Mouse (Mus musculus): ENCODE results near the gene Srrm2. TPM values are rescaled to one million over a fixed set of nuclear protein-coding genes. Genes with fewer than 3 reads are reported as not detected.

The Srrm2 gene
- polyA plus RNA-seq, 1 experiment from 2014 or later = 172 TPM

DNA sequence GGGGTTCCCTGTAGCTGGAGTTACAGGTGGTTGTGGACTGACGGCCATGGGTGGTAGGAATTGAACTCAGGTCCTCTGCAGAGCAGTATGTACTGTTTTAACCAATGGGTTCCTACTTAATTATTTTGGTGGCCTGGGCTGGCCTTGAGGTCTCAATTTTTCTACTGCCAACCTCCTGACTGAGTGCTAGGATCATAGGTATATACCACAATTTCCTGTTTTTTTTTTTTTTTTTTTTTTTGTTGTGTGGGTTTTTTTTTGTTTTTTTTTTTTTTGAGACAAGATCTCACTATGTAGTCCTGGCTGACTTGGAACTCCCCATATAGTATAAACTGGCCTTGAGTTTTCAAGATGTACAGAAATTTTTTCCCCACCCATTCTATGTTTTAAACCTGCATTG lies 40.9 kb downstream of the Srrm2 start:
- peaks cover 18% of the 10 kb centered on the region; the same call in 1 of the 2 replicates for H3K27me3 ChIP-seq (ENCODE audit: control insufficient read depth, insufficient read depth, low read depth, low read length)

DNA sequence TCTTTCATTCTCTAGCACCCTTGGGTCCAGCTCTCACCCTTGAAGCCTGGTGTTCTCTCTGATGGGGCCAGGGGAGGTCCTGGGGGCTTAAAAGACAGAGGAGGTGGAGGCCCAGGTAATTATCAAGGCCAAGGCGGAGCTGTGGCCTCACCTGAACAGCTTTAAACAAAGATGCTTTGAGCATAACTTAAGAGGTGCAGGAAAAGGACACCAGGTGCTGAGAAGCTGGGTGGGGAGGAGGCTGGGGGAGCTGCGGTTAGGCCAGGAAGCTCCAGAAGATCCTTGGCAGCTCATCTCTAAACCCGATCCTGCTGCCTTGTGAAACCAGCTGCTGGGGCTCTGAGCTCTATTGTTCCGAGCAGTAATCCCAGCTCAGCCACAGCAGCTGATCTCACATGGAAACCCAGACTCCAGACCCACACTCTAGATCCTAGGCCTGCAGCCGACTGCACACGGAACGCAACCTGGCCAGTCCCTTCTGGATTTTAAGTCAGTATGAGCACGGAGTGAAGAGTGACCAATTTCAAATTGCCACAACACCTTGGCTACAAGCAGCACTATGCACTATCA lies 45.8 kb downstream of the Srrm2 start, which contains the start of gene Prss33:
Gene Prss33, minus strand, starts transcription at position 51 of the 570 bp plus-strand sequence.
- 57% methylated on average over 8 of the region's 8 CpGs for WGBS (ENCODE audit: insufficient replicate concordance)
- ATAC-seq (ENCODE audit: low read depth) = no peak
- peaks cover 13% of the 10 kb centered on the region; the same call in 1 of the 2 replicates for H3K27me3 ChIP-seq (ENCODE audit: control insufficient read depth, insufficient read depth, low read depth, low read length)
- no peak within 1 kb of the TSS for H3K9ac ChIP-seq (ENCODE audit: low read depth, low read length)
- H3K4me2 ChIP-seq (ENCODE audit: low read depth, low read length) = no peak within 1 kb of the TSS
- H3K36me3 ChIP-seq (ENCODE audit: control insufficient read depth, insufficient read depth) = no peaks in the 10 kb centered on the region
- no peak within 1 kb of the TSS for H3K27ac ChIP-seq (ENCODE audit: low read length)
- H3K4me1 ChIP-seq (ENCODE audit: control insufficient read depth, low read depth, low read length) = no peaks in the 10 kb centered on the region
- H3K4me3 ChIP-seq (ENCODE audit: low read depth, low read length) = no peak within 1 kb of the TSS
- H3K9me3 ChIP-seq (replicated peaks; ENCODE audit: control insufficient read depth, low read length) = no peaks in the 10 kb centered on the region

More for the DNA sequence above, 40.9 kb downstream of the Srrm2 start:
- ATAC-seq (ENCODE audit: low read depth) = no peak
- Histone ChIP-seq H3K36me3 (ENCODE audit: control insufficient read depth, insufficient read depth) (peaks cover 6% of the 10 kb centered on the region), H3K9ac (ENCODE audit: low read depth, low read length) (no peak overlapping the region), H3K4me1 (ENCODE audit: control insufficient read depth, low read depth, low read length) (peaks cover 17% of the 10 kb centered on the region), H3K4me2 (ENCODE audit: low read depth, low read length) (no peak overlapping the region), H3K4me3 (ENCODE audit: low read depth, low read length) (no peak overlapping the region), H3K27ac (ENCODE audit: low read length) (no peak overlapping the region), H3K9me3 (replicated peaks; ENCODE audit: control insufficient read depth, low read length) (peaks cover 3% of the 10 kb centered on the region; the same call in 1 of the 2 replicates)
- WGBS (ENCODE audit: insufficient replicate concordance) = 74% methylated on average over 1 of the region's 1 CpGs

DNA sequence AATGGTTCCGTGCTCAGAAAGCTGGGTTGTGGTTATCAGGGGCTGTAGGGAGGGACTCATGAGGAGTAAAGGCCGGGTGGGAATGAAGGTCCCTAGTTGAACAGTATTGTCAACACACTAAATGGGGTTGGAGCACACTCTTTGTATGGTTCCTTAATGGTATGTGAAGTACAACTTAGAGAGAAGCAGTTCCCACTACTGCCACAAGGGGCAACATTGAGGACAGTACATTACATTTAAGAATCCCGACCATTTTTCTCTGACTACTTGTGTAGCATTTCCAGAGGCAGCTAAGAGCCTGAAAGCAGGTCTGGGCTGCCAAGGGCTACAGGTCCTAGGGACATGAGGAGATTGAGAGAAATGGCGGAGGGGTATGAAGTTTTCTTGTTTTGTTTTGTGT lies 50.8 kb downstream of the Srrm2 start:
- no peak for ATAC-seq (ENCODE audit: low read depth)
- Histone ChIP-seq H3K9me3 (replicated peaks; ENCODE audit: control insufficient read depth, low read length) (no peaks in the 10 kb centered on the region), H3K4me2 (ENCODE audit: low read depth, low read length) (no peak overlapping the region), H3K27me3 (ENCODE audit: control insufficient read depth, insufficient read depth, low read depth, low read length) (no peaks in the 10 kb centered on the region), H3K4me3 (ENCODE audit: low read depth, low read length) (no peak overlapping the region), H3K4me1 (ENCODE audit: control insufficient read depth, low read depth, low read length) (no peaks in the 10 kb centered on the region; the same call in 1 of the 2 replicates), H3K9ac (ENCODE audit: low read depth, low read length) (no peak overlapping the region), H3K36me3 (ENCODE audit: control insufficient read depth, insufficient read depth) (no peaks in the 10 kb centered on the region), H3K27ac (ENCODE audit: low read length) (no peak overlapping the region)
- 23% methylated on average over 4 of the region's 4 CpGs for WGBS (ENCODE audit: insufficient replicate concordance)

DNA sequence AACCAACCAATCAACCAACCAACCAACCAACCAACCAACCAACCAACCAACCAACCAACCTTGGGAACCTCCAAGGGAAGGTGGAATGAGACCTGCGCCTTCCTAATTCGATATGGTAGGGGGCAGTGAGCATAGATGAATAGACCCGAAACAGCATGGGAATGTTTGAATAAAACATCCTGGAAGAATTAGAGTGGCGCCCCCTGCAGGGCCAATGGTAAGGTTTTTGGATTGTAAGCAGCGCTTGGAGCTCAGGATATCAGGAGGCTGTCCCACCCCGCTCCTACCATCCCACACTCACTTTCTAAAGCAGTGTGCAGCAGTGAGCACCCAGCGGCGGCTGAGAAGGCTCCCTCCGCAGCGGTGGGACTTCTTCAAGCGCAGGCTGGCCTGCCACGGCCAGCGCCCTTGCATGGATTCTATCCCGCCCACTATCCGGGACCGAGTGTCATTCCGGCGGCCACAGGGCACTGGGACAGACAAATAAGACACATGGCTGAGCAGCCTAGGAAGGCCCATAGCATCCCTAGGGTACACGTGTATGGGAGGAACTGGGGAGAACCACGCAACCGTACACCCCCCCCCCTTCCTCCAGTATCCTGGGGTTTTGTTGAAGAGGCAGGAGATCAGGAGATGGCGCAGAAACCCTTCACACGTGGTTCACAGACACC lies 52.9 kb downstream of the Srrm2 start:
- Histone ChIP-seq H3K9ac (ENCODE audit: low read depth, low read length) (no peak overlapping the region), H3K4me2 (ENCODE audit: low read depth, low read length) (peak overlapping the region; percentile 41; the same call in 1 of the 2 replicates), H3K4me3 (ENCODE audit: low read depth, low read length) (no peak overlapping the region), H3K27ac (ENCODE audit: low read length) (no peak overlapping the region), H3K4me1 (ENCODE audit: control insufficient read depth, low read depth, low read length) (no peaks in the 10 kb centered on the region; the same call in 1 of the 2 replicates), H3K27me3 (ENCODE audit: control insufficient read depth, insufficient read depth, low read depth, low read length) (no peaks in the 10 kb centered on the region), H3K36me3 (ENCODE audit: control insufficient read depth, insufficient read depth) (no peaks in the 10 kb centered on the region), H3K9me3 (replicated peaks; ENCODE audit: control insufficient read depth, low read length) (no peaks in the 10 kb centered on the region)
- no peak for ATAC-seq (ENCODE audit: low read depth)
- 50% methylated on average over 23 of the region's 23 CpGs for WGBS (ENCODE audit: insufficient replicate concordance)

DNA sequence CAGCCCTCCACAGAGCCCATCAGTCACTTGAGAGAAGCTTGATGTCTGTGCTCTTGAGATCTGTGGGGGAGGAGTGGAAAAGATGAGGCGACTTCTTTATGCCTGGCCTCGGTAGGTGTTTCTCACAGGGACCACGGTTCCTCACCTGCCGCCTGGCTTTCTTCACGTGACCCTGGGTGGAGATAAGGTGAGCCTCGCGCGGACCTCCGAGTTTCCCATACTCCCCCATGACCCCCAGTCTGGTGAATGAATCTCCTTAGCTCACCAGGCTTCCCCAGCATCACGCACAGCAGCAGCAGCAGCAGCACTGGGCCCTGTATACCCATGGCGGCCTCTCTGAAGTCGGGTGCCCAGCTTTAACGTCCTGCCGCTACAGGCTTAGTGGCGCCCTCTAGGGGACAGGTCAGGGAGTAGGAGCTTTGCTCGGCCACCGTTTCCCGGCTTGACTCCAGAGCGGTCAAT lies 53.5 kb downstream of the Srrm2 start, which contains the start of the genes Prss32 and Prss41:
Gene Prss32, plus strand, starts transcription at position 44 of the 462 bp plus-strand sequence.
Gene Prss41, minus strand, starts transcription at position 361 of the 462 bp plus-strand sequence.
- H3K9me3 ChIP-seq (replicated peaks; ENCODE audit: control insufficient read depth, low read length) = no peaks in the 10 kb centered on the region
- no peaks in the 10 kb centered on the region for H3K36me3 ChIP-seq (ENCODE audit: control insufficient read depth, insufficient read depth)
- no peak within 1 kb of the TSS for H3K27ac ChIP-seq (ENCODE audit: low read length)
- H3K4me1 ChIP-seq (ENCODE audit: control insufficient read depth, low read depth, low read length) = no peaks in the 10 kb centered on the region; the same call in 1 of the 2 replicates
- WGBS (ENCODE audit: insufficient replicate concordance) = 16% methylated on average over 19 of the region's 19 CpGs
- H3K9ac ChIP-seq (ENCODE audit: low read depth, low read length) = no peak within 1 kb of the TSS
- H3K4me3 ChIP-seq (ENCODE audit: low read depth, low read length) = peak within 1 kb of the TSS; percentile 17
- ATAC-seq (ENCODE audit: low read depth) = 0 out of 2 replicates have a peak, but pooled peaks have one; percentile 13
- H3K27me3 ChIP-seq (ENCODE audit: control insufficient read depth, insufficient read depth, low read depth, low read length) = no peaks in the 10 kb centered on the region
- peak within 1 kb of the TSS; percentile 41 for H3K4me2 ChIP-seq (ENCODE audit: low read depth, low read length)

DNA sequence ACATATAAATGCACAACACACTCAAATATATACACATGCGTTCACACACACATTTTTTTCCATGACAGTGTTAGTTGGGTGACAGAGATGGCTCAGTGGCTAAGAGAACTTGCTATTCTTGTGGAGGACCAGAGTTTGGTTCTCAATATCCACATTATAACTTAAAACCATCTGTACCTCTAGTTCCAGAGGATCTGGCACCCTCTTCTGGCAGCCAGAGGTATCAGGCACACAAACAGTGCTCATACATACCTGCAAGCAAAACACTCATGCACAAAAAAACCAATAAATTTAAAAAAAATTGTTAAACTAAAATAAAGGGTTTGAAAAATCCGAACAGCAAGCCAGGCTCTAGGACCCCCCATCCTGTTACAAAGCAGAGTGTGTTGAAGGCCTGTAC lies 59.7 kb downstream of the Srrm2 start:
- Histone ChIP-seq H3K27ac (ENCODE audit: low read length) (no peak overlapping the region), H3K27me3 (ENCODE audit: control insufficient read depth, insufficient read depth, low read depth, low read length) (no peaks in the 10 kb centered on the region), H3K9me3 (replicated peaks; ENCODE audit: control insufficient read depth, low read length) (no peaks in the 10 kb centered on the region), H3K4me1 (ENCODE audit: control insufficient read depth, low read depth, low read length) (no peaks in the 10 kb centered on the region), H3K4me3 (ENCODE audit: low read depth, low read length) (no peak overlapping the region), H3K36me3 (ENCODE audit: control insufficient read depth, insufficient read depth) (no peaks in the 10 kb centered on the region), H3K9ac (ENCODE audit: low read depth, low read length) (no peak overlapping the region), H3K4me2 (ENCODE audit: low read depth, low read length) (no peak overlapping the region)
- WGBS (ENCODE audit: insufficient replicate concordance) = 41% methylated on average over 2 of the region's 2 CpGs
- ATAC-seq (ENCODE audit: low read depth) = no peak

DNA sequence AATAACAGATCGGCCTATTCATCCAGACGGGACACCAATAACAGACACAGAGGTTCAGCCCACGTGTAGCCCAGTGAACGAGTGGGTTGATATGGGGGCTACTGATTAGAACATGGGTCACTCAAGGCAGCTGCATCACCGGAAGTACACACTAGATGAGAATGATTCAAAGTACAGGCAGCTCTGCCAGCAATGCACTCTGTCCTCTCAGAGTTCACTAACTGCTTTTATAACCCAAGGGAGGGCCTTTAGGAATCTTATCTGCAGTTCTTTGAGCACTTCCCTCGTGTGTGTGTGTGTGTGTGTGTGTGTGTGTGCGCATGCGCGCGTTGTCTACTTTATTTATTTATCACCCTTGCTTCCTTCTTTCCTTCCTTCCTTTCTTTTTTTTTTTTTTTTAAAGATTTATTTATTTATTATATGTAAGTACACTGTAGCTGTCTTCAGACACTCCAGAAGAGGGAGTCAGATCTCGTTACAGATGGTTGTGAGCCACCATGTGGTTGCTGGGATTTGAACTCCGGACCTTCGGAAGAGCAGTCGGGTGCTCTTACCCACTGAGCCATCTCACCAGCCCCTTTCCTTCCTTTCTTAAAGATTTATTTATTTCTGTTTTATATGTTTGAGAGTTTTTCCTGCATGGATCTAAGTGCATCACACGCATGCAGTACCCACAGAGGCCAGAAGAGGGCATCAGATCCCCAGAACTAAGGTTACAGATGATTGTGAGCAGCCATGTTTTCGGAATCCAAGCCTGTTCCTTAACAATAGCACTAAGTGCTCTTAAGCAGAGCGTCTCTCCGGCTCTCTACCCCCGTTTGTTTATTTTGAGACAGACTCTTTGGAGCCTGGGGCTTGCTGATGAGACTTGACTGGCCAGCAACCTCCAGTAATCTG lies 60.8 kb downstream of the Srrm2 start:
- ATAC-seq (ENCODE audit: low read depth) = no peak
- H3K4me1 ChIP-seq (ENCODE audit: control insufficient read depth, low read depth, low read length) = no peaks in the 10 kb centered on the region
- no peaks in the 10 kb centered on the region for H3K36me3 ChIP-seq (ENCODE audit: control insufficient read depth, insufficient read depth)
- no peaks in the 10 kb centered on the region for H3K27me3 ChIP-seq (ENCODE audit: control insufficient read depth, insufficient read depth, low read depth, low read length)
- H3K9ac ChIP-seq (ENCODE audit: low read depth, low read length) = no peak overlapping the region
- H3K4me3 ChIP-seq (ENCODE audit: low read depth, low read length) = no peak overlapping the region
- H3K9me3 ChIP-seq (replicated peaks; ENCODE audit: control insufficient read depth, low read length) = no peaks in the 10 kb centered on the region
- 45% methylated on average over 18 of the region's 19 CpGs for WGBS (ENCODE audit: insufficient replicate concordance)
- no peak overlapping the region for H3K27ac ChIP-seq (ENCODE audit: low read length)
- no peak overlapping the region for H3K4me2 ChIP-seq (ENCODE audit: low read depth, low read length)

DNA sequence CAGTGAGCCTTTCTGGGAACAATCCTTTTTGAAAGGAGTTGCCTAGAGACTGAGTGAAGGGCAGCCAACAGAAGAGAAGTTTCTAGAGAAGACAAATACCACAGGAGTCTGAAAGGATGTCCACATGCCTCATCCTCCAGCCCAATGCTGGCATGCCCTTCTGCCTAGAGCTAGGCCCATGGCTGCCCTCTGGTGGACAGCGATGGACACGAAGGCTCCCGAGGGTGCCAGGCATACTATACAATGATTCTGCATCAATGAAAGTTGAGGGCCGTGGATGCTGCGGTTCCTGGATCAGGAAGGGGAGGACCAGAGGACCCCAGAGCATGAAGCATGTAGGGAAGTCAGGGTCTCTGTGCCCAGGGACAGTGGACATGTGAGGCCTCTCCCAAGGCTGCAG lies 63.0 kb downstream of the Srrm2 start:
- WGBS (ENCODE audit: insufficient replicate concordance) = 22% methylated on average over 5 of the region's 5 CpGs

More for the DNA sequence above, 63.0 kb downstream of the Srrm2 start:
- ATAC-seq (ENCODE audit: low read depth) = no peak
- H3K36me3 ChIP-seq (ENCODE audit: control insufficient read depth, insufficient read depth) = no peaks in the 10 kb centered on the region
- H3K4me3 ChIP-seq (ENCODE audit: low read depth, low read length) = no peak overlapping the region
- no peak overlapping the region for H3K27ac ChIP-seq (ENCODE audit: low read length)
- no peak overlapping the region for H3K9ac ChIP-seq (ENCODE audit: low read depth, low read length)
- no peaks in the 10 kb centered on the region for H3K27me3 ChIP-seq (ENCODE audit: control insufficient read depth, insufficient read depth, low read depth, low read length)
- no peaks in the 10 kb centered on the region for H3K4me1 ChIP-seq (ENCODE audit: control insufficient read depth, low read depth, low read length)
- H3K9me3 ChIP-seq (replicated peaks; ENCODE audit: control insufficient read depth, low read length) = no peaks in the 10 kb centered on the region
- no peak overlapping the region for H3K4me2 ChIP-seq (ENCODE audit: low read depth, low read length)

Measured in liver, embryonic 16.5 days (tissue).